Mouse (Mus musculus) forebrain, embryonic 12.5 days (tissue): ENCODE results near the gene Lman2l. TPM values are rescaled to one million over a fixed set of nuclear protein-coding genes. Genes with fewer than 3 reads are reported as not detected.

Experiments used
- ATAC-seq: fragments of 200-750 bp; cut with Nextera tagmentation; 2 replicates; pipeline ENCODE4 v1.8.0; 2017; ENCODE audit warnings: moderate TSS enrichment; ENCODE audit not compliant: low FRiP score
- H3K27ac ChIP-seq: fragments of 300-500 bp; sonication (generic); 2 replicates; pipeline ENCODE4 v1.5.1; 2016; ENCODE audit warnings: mild to moderate bottlenecking
- H3K27me3 ChIP-seq: fragments of 300-500 bp; sonication (generic); 2 replicates; pipeline ENCODE4 v1.6.1; 2016; ENCODE audit warnings: mild to moderate bottlenecking
- H3K36me3 ChIP-seq: fragments of 300-500 bp; sonication (generic); replicated peaks from 2 replicates; pipeline ENCODE4 v1.6.1; 2016; ENCODE audit warnings: mild to moderate bottlenecking
- H3K4me1 ChIP-seq: fragments of 300-500 bp; sonication (generic); 2 replicates; pipeline ENCODE4 v1.6.1; 2016
- H3K4me2 ChIP-seq: fragments of 300-500 bp; sonication (generic); 2 replicates; pipeline ENCODE4 v1.6.1; 2016; ENCODE audit warnings: mild to moderate bottlenecking, moderate library complexity
- H3K4me3 ChIP-seq: fragments of 300-500 bp; sonication (generic); replicated peaks from 2 replicates; pipeline ENCODE4 v1.5.1; 2016; ENCODE audit warnings: mild to moderate bottlenecking
- H3K9ac ChIP-seq: fragments of 300-500 bp; sonication (generic); 2 replicates; pipeline ENCODE4 v1.6.1; 2016; ENCODE audit warnings: mild to moderate bottlenecking
- H3K9me3 ChIP-seq: fragments of 300-500 bp; sonication (generic); 2 replicates; pipeline ENCODE4 v1.6.1; 2016
- WGBS: fragments of 180-500 bp; shearing (Covaris S2); methylation state at CpG from one replicate; pipeline ENCODE4 v1.1.7; 2016; 5-methylcytosine and 5-hydroxymethylcytosine counted together
- polyA plus RNA-seq: library from polyadenylated mRNA; unstranded; fragments of >200 nt; fragmentation: Nextera tagmentation; extraction: Ambion mirVana; gene quantifications from 2 replicates; pipeline ENCODE4 v1.2.1, GENCODE M21; 2016

Gene Lman2l
- polyA plus RNA-seq, 1 experiment from 2014 or later = 71.4 TPM

- no peaks in the 10 kb centered on the region for H3K36me3 ChIP-seq
- no peaks in the 10 kb centered on the region for H3K4me1 ChIP-seq
- H3K4me3 ChIP-seq = no peak overlapping the region
- no peaks in the 10 kb centered on the region for H3K27me3 ChIP-seq
- no peak overlapping the region for H3K27ac ChIP-seq
- no peak overlapping the region for H3K4me2 ChIP-seq
- 71% methylated on average over 4 of the region's 4 CpGs for WGBS
- no peaks in the 10 kb centered on the region for H3K9me3 ChIP-seq
- H3K9ac ChIP-seq = no peak overlapping the region
- no peak for ATAC-seq
Measured at GRCm38 (mm10) chr1:36379582-36379981, 65.5 kb downstream of the Lman2l start.

GRCm38 (mm10) chr1:36378880-36379279 lies 66.2 kb downstream of the Lman2l start:
- ATAC-seq = no peak
- H3K4me2 ChIP-seq = no peak overlapping the region
- no peaks in the 10 kb centered on the region for H3K9me3 ChIP-seq
- no peaks in the 10 kb centered on the region for H3K36me3 ChIP-seq
- no peak overlapping the region for H3K9ac ChIP-seq
- WGBS = 86% methylated on average over 6 of the region's 6 CpGs
- H3K4me3 ChIP-seq = no peak overlapping the region
- H3K4me1 ChIP-seq = no peaks in the 10 kb centered on the region
- no peaks in the 10 kb centered on the region for H3K27me3 ChIP-seq
- H3K27ac ChIP-seq = no peak overlapping the region

DNA sequence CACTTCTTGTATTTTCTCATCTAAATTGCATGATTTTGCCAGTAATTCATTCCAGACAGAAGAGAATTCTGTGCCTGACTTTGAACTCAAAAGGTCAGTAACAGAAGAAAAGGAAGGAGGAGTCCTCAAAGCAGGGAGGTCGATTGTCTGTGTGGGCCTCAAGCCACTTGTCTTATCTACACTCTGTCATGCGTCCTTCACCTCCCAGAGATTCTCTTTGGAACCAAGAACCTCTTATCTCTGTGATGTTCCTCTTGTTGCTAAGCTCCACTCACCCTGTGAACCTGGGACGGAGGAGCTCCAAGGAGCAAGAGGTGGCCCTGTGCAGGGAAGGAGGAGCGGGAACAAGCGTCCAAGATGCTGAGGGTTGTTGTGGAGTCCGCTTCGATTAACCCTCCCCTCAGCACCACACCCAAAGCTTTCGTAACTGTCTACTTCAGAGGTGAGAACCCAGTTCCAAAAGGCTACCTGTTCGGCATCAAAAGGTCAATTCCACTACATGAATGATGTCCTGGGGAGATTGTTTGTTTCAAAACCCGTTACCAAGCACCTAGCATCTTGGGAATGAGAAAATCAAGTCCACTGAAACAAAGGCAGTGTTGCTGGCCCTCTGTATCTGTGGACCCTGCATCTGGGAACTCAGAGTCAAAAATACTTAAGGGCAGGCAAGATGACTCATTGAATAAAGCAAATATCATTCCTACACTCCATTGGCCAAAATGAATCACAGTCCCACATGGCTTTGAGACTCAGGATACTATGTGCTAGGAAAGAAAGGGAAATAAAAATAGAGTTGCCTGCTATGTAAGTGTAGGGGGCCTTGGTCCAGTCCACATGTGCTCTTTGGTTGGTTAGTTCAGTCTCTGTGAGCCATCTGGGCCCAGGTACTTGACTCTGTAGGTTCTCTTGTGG lies 72.9 kb downstream of the Lman2l start, which contains the start of gene Fer1l5:
Fer1l5 (plus strand) TSS at position 358 of the 912 bp plus-strand sequence.
- no peaks in the 10 kb centered on the region; the same call in 1 of the 2 replicates for H3K36me3 ChIP-seq
- no peaks in the 10 kb centered on the region for H3K9me3 ChIP-seq
- WGBS = 82% methylated on average over 10 of the region's 10 CpGs
- ATAC-seq = no peak
- H3K27ac ChIP-seq = no peak within 1 kb of the TSS
- H3K4me1 ChIP-seq = peaks cover 10% of the 10 kb centered on the region
- no peak within 1 kb of the TSS for H3K4me2 ChIP-seq
- no peaks in the 10 kb centered on the region for H3K27me3 ChIP-seq
- H3K4me3 ChIP-seq = no peak within 1 kb of the TSS
- no peak within 1 kb of the TSS for H3K9ac ChIP-seq

DNA sequence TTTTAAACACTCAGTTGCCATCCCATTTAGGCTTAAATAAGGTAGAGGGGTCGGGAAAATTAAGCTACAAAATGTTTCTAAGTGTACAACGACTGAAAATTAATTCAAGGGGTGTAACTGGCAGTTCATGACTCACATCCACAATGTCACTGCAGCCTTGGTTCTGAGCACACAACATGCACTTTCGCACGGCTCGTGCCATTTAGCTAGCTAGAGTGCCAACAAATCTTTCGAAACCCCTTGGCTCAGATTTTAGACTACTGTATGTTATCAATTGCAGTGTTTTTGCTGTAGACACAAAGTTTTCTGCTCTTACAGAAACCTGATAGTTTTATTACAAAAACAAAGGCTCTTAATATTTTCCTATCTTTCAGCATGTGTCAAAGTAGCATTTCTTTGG lies 74.2 kb downstream of the Lman2l start:
- H3K4me2 ChIP-seq = no peak overlapping the region
- H3K4me1 ChIP-seq = peaks cover 11% of the 10 kb centered on the region
- peaks cover 2% of the 10 kb centered on the region for H3K36me3 ChIP-seq
- H3K9me3 ChIP-seq = no peaks in the 10 kb centered on the region
- 88% methylated on average over 6 of the region's 6 CpGs for WGBS
- no peak overlapping the region for H3K9ac ChIP-seq
- no peak for ATAC-seq
- H3K27ac ChIP-seq = no peak overlapping the region
- no peaks in the 10 kb centered on the region for H3K27me3 ChIP-seq
- no peak overlapping the region for H3K4me3 ChIP-seq

Other genes with a start within 250 kb of the Lman2l start
- gene Uggt1, start 200.6 kb downstream of the Lman2l start, polyA plus RNA-seq = 59.8 and 65.3 TPM in 2 replicates
- gene Neurl3, start 170.6 kb downstream of the Lman2l start, polyA plus RNA-seq = 0.34 and 0.45 TPM in 2 replicates
- 2.0 and 2.1 TPM in 2 replicates for gene Arid5a, start 137.5 kb downstream of the Lman2l start, polyA plus RNA-seq
- 47.2 and 48.0 TPM in 2 replicates for gene Kansl3, start 76.1 kb downstream of the Lman2l start, polyA plus RNA-seq
- gene Fer1l5, start 73.0 kb downstream of the Lman2l start, polyA plus RNA-seq = 2.0 and 2.5 TPM in 2 replicates
- 9.9 and 11.3 TPM in 2 replicates for gene Cnnm4, start 26.3 kb upstream of the Lman2l start, polyA plus RNA-seq
- 3.4 and 4.5 TPM in 2 replicates for gene Cnnm3, start 66.6 kb upstream of the Lman2l start, polyA plus RNA-seq
- gene Ankrd23, start 91.6 kb upstream of the Lman2l start, polyA plus RNA-seq = 14.8 and 15.0 TPM in 2 replicates
- 0.50 TPM in 1 of 2 replicates, not detected in the other for gene Gm42417, start 94.2 kb upstream of the Lman2l start, polyA plus RNA-seq
- 16.7 and 17.9 TPM in 2 replicates for gene Ankrd39, start 102.2 kb upstream of the Lman2l start, polyA plus RNA-seq
- gene Sema4c, start 113.1 kb upstream of the Lman2l start, polyA plus RNA-seq = 29.8 and 31.7 TPM in 2 replicates
- gene Fam178b, start 237.9 kb upstream of the Lman2l start, polyA plus RNA-seq = 0.18 TPM in 1 of 2 replicates, not detected in the other
- gene Cox5b, start 246.2 kb upstream of the Lman2l start, polyA plus RNA-seq = 447 and 453 TPM in 2 replicates